Mouse (Mus musculus): ENCODE data around the gene Lrrc8d. TPM values are rescaled to one million over a fixed set of nuclear protein-coding genes. Genes with fewer than 3 reads are reported as not detected.

Lrrc8d gene
- polyA plus RNA-seq, 1 experiment from 2014 or later = 34.6 TPM

- H3K4me1 ChIP-seq (replicated peaks; ENCODE audit: insufficient read depth, low read length) = no peaks in the 10 kb centered on the region
- ATAC-seq (replicated peaks; ENCODE audit: low FRiP score, low read depth) = no peak
- WGBS = 79% methylated on average over 5 of the region's 5 CpGs
- no peaks in the 10 kb centered on the region for H3K27me3 ChIP-seq (ENCODE audit: insufficient read depth, low read length)
- no peak overlapping the region for H3K27ac ChIP-seq
- H3K4me3 ChIP-seq (replicated peaks; ENCODE audit: low read depth, low read length) = no peak overlapping the region
- DNase-seq (ENCODE audit: low spot score) = no peak
- no peaks in the 10 kb centered on the region for H3K9me3 ChIP-seq (replicated peaks; ENCODE audit: low read length)
- no peak for TF ChIP-seq CTCF (IDR thresholded peaks at IDR 0.05; ENCODE audit: low read depth)
- no peak overlapping the region for H3K4me2 ChIP-seq (ENCODE audit: low read length)
- no peaks in the 10 kb centered on the region for H3K36me3 ChIP-seq (ENCODE audit: insufficient read depth, low read length)
- H3K9ac ChIP-seq (ENCODE audit: low read depth, low read length) = no peak overlapping the region
Measured at GRCm38 (mm10) chr5:105661894-105662293, 37.9 kb upstream of the Lrrc8d start.

- DNase-seq (ENCODE audit: low spot score) (no peak), ATAC-seq (replicated peaks; ENCODE audit: low FRiP score, low read depth) (no peak)
- H3K9ac ChIP-seq (ENCODE audit: low read depth, low read length) = no peak overlapping the region
- no peak overlapping the region for H3K27ac ChIP-seq
- TF ChIP-seq CTCF (IDR thresholded peaks at IDR 0.05; ENCODE audit: low read depth) = no peak
- no peaks in the 10 kb centered on the region for H3K9me3 ChIP-seq (replicated peaks; ENCODE audit: low read length)
- no peak overlapping the region for H3K4me2 ChIP-seq (ENCODE audit: low read length)
- H3K36me3 ChIP-seq (ENCODE audit: insufficient read depth, low read length) = no peaks in the 10 kb centered on the region
- WGBS = 81% methylated on average over 5 of the region's 5 CpGs
- H3K4me3 ChIP-seq (replicated peaks; ENCODE audit: low read depth, low read length) = no peak overlapping the region
- H3K4me1 ChIP-seq (replicated peaks; ENCODE audit: insufficient read depth, low read length) = no peaks in the 10 kb centered on the region
- H3K27me3 ChIP-seq (ENCODE audit: insufficient read depth, low read length) = no peaks in the 10 kb centered on the region
Measured at GRCm38 (mm10) chr5:105666930-105667329, 32.8 kb upstream of the Lrrc8d start.

GRCm38 (mm10) chr5:105667411-105667810, 32.4 kb upstream of the Lrrc8d start:
- no peak overlapping the region for H3K9ac ChIP-seq (ENCODE audit: low read depth, low read length)
- H3K4me2 ChIP-seq (ENCODE audit: low read length) = no peak overlapping the region
- H3K27me3 ChIP-seq (ENCODE audit: insufficient read depth, low read length) = no peaks in the 10 kb centered on the region
- TF ChIP-seq CTCF (IDR thresholded peaks at IDR 0.05; ENCODE audit: low read depth) = no peak
- H3K9me3 ChIP-seq (replicated peaks; ENCODE audit: low read length) = no peaks in the 10 kb centered on the region
- no peaks in the 10 kb centered on the region for H3K36me3 ChIP-seq (ENCODE audit: insufficient read depth, low read length)
- ATAC-seq (replicated peaks; ENCODE audit: low FRiP score, low read depth) (no peak), DNase-seq (ENCODE audit: low spot score) (no peak)
- no peak overlapping the region for H3K4me3 ChIP-seq (replicated peaks; ENCODE audit: low read depth, low read length)
- no peak overlapping the region for H3K27ac ChIP-seq
- 70% methylated on average over 6 of the region's 6 CpGs for WGBS
- H3K4me1 ChIP-seq (replicated peaks; ENCODE audit: insufficient read depth, low read length) = no peaks in the 10 kb centered on the region

- 95% methylated on average over 2 of the region's 2 CpGs for WGBS
- Histone ChIP-seq H3K4me1 (replicated peaks; ENCODE audit: insufficient read depth, low read length) (no peaks in the 10 kb centered on the region), H3K4me3 (replicated peaks; ENCODE audit: low read depth, low read length) (no peak overlapping the region), H3K4me2 (ENCODE audit: low read length) (no peak overlapping the region), H3K9ac (ENCODE audit: low read depth, low read length) (no peak overlapping the region), H3K36me3 (ENCODE audit: insufficient read depth, low read length) (no peaks in the 10 kb centered on the region), H3K27me3 (ENCODE audit: insufficient read depth, low read length) (no peaks in the 10 kb centered on the region), H3K9me3 (replicated peaks; ENCODE audit: low read length) (no peaks in the 10 kb centered on the region), H3K27ac (no peak overlapping the region)
- DNase-seq (ENCODE audit: low spot score) (no peak), ATAC-seq (replicated peaks; ENCODE audit: low FRiP score, low read depth) (no peak)
- TF ChIP-seq CTCF (IDR thresholded peaks at IDR 0.05; ENCODE audit: low read depth) = no peak
Measured at GRCm38 (mm10) chr5:105669086-105669485, 30.7 kb upstream of the Lrrc8d start.

- Histone ChIP-seq H3K27ac (no peak overlapping the region), H3K9me3 (replicated peaks; ENCODE audit: low read length) (no peaks in the 10 kb centered on the region), H3K4me1 (replicated peaks; ENCODE audit: insufficient read depth, low read length) (no peaks in the 10 kb centered on the region), H3K4me2 (ENCODE audit: low read length) (no peak overlapping the region), H3K36me3 (ENCODE audit: insufficient read depth, low read length) (no peaks in the 10 kb centered on the region), H3K27me3 (ENCODE audit: insufficient read depth, low read length) (no peaks in the 10 kb centered on the region), H3K4me3 (replicated peaks; ENCODE audit: low read depth, low read length) (no peak overlapping the region), H3K9ac (ENCODE audit: low read depth, low read length) (no peak overlapping the region)
- WGBS = 69% methylated on average over 10 of the region's 10 CpGs
- ATAC-seq (replicated peaks; ENCODE audit: low FRiP score, low read depth) (no peak), DNase-seq (ENCODE audit: low spot score) (no peak)
- no peak for TF ChIP-seq CTCF (IDR thresholded peaks at IDR 0.05; ENCODE audit: low read depth)
Measured at GRCm38 (mm10) chr5:105669508-105670353, 30.0 kb upstream of the Lrrc8d start.

GRCm38 (mm10) chr5:105672332-105672731, 27.4 kb upstream of the Lrrc8d start:
- no peak overlapping the region for H3K27ac ChIP-seq
- TF ChIP-seq CTCF (IDR thresholded peaks at IDR 0.05; ENCODE audit: low read depth) = no peak
- no peaks in the 10 kb centered on the region for H3K9me3 ChIP-seq (replicated peaks; ENCODE audit: low read length)
- ATAC-seq (replicated peaks; ENCODE audit: low FRiP score, low read depth) = no peak
- WGBS = 68% methylated on average over 4 of the region's 4 CpGs
- H3K4me2 ChIP-seq (ENCODE audit: low read length) = no peak overlapping the region
- no peak for DNase-seq (ENCODE audit: low spot score)
- no peaks in the 10 kb centered on the region for H3K36me3 ChIP-seq (ENCODE audit: insufficient read depth, low read length)
- H3K4me3 ChIP-seq (replicated peaks; ENCODE audit: low read depth, low read length) = no peak overlapping the region
- H3K4me1 ChIP-seq (replicated peaks; ENCODE audit: insufficient read depth, low read length) = no peaks in the 10 kb centered on the region
- no peaks in the 10 kb centered on the region for H3K27me3 ChIP-seq (ENCODE audit: insufficient read depth, low read length)
- no peak overlapping the region for H3K9ac ChIP-seq (ENCODE audit: low read depth, low read length)
